In the genomic region with DNA sequence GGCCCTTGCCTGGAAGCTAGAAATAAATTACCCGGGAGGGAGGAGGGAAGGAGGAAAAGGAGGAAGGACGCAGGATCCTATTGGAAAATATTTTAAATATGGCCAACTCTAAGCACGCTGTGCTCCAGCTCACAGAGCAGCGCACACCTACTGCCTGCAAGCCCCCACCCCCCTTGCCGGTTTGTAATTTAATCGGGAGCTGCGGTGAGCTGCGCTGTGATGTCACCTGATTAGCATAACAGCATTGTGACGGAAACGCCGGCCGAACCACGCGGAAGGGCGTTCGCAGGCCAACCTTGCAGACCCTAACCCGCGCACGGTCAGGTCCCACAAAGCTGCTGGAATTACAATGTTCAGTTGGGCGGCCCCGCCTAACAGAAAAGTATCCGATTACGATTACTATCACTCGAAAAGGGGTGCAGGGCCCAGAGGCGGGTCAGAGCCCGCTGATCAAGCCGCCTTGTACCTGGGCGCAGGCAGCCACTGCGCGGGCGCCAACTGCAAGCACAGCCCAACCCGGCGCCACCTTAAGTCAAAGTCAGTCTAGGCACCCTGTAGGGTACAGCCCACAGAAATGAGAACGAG, we compare ENCODE assay signal across 8 mouse cellular contexts.
DNase-seq lines count a peak whose midpoint lies in the region; ATAC-seq and TF ChIP-seq lines count a peak whose summit lies in the region.

No protein-coding gene starts in this region.

- no peaks in the 10 kb centered on the region; the same call in 1 of the 2 replicates for H3K36me3 ChIP-seq in embryonic facial prominence, embryonic 15.5 days
- H3K36me3 ChIP-seq in megakaryocyte, embryonic 14.5 days (replicated peaks; ENCODE audit: low read length) = peaks cover 7% of the 10 kb centered on the region

- peak; percentile 85 to 90 for DNase-seq in CD8-positive naive resting alpha-beta T cell, adult 2 months (ENCODE audit: low read depth in 2 of 2, low spot score in 2 of 2)
- peak; percentile 69 to 74 for DNase-seq in heart, postnatal 10 days
- DNase-seq in kidney, postnatal 25 days = peak; percentile 81 to 90
- peak; percentile 45 to 55 for DNase-seq in right cerebral cortex, postnatal 10 days (ENCODE audit: low spot score in 2 of 2)
- DNase-seq in urinary bladder, postnatal 25 days (ENCODE audit: low spot score) = peak; percentile 52

- no peaks in the 10 kb centered on the region for H3K27me3 ChIP-seq in embryonic facial prominence, embryonic 15.5 days
- H3K27me3 ChIP-seq in megakaryocyte, embryonic 14.5 days (replicated peaks) = no peaks in the 10 kb centered on the region

- peaks cover 2% of the 10 kb centered on the region for H3K4me1 ChIP-seq in bone marrow, adult 2 months (ENCODE audit: control insufficient read depth, insufficient read depth, low read length)
- H3K4me1 ChIP-seq in embryonic facial prominence, embryonic 15.5 days = peaks cover 18% of the 10 kb centered on the region
- H3K4me1 ChIP-seq in megakaryocyte, embryonic 14.5 days = peaks cover 29% of the 10 kb centered on the region

- H3K27ac ChIP-seq in bone marrow, adult 2 months (ENCODE audit: control insufficient read depth, insufficient read depth, low read depth, low read length, poor library complexity) = peak overlapping the region; percentile 94
- H3K27ac ChIP-seq in embryonic facial prominence, embryonic 15.5 days (replicated peaks) = peak overlapping the region; percentile 76

- TF ChIP-seq CTCF in bone marrow, adult 2 months (IDR thresholded peaks at IDR 0.05; ENCODE audit: control insufficient read depth, insufficient read depth, low read length) = no peak

- H3K4me3 ChIP-seq in bone marrow, adult 2 months (replicated peaks; ENCODE audit: control insufficient read depth, low read depth, low read length) = peak overlapping the region; percentile 84
- H3K4me3 ChIP-seq in embryonic facial prominence, embryonic 15.5 days (replicated peaks) = peak overlapping the region; percentile 49
- H3K4me3 ChIP-seq in megakaryocyte, embryonic 14.5 days (replicated peaks) = peak overlapping the region; percentile 93

- intact Hi-C loops in heart, postnatal 10 days (cut with DNase I) = no loop called here

- peak; percentile 54; the same call in 1 of the 2 replicates for TF ChIP-seq POLR2A in bone marrow, adult 2 months (IDR thresholded peaks at IDR 0.05; ENCODE audit: borderline replicate concordance, control insufficient read depth, low read depth, low read length)

- H3K9ac ChIP-seq in embryonic facial prominence, embryonic 15.5 days = peak overlapping the region; percentile 37

- WGBS in bone marrow, adult 2 months = under 1% methylated on average over 34 of the region's 34 CpGs
- WGBS in embryonic facial prominence, embryonic 15.5 days = 1% methylated on average over 34 of the region's 34 CpGs

- H3K9me3 ChIP-seq in embryonic facial prominence, embryonic 15.5 days (replicated peaks) = no peaks in the 10 kb centered on the region
- H3K9me3 ChIP-seq in megakaryocyte, embryonic 14.5 days = peaks cover 6% of the 10 kb centered on the region; the same call in 1 of the 2 replicates

- H3K4me2 ChIP-seq in embryonic facial prominence, embryonic 15.5 days (replicated peaks) = peak overlapping the region; percentile 59

- peak; percentile 88 for ATAC-seq in embryonic facial prominence, embryonic 15.5 days (ENCODE audit: insufficient number of reproducible peaks, low FRiP score, low TSS enrichment, low read depth)

Comparison
In these comparisons a context has a peak if more than half of its experiments do, and no peak if none do; other contexts are left out.
1. Peak in every context shown above with its lines: DNase-seq, ATAC-seq, H3K4me3 ChIP-seq and H3K27ac ChIP-seq.